Mouse (Mus musculus) heart, embryonic 11.5 days (tissue): Measurements from ENCODE around the gene Necab3. TPM values are rescaled to one million over a fixed set of nuclear protein-coding genes. Genes with fewer than 3 reads are reported as not detected.
A peak's percentile ranks its signal among the peaks of the same experiment; 100 is the strongest.

ENCODE experiments used
- ATAC-seq: fragments of 200-750 bp; cut with Nextera tagmentation; replicated peaks from 2 replicates; pipeline ENCODE4 v1.8.0; 2017; ENCODE audit warnings: moderate library complexity; ENCODE audit not compliant: insufficient number of reproducible peaks, low FRiP score, low TSS enrichment
- H3K27ac ChIP-seq: fragments of 300-500 bp; sonication (generic); 2 replicates; pipeline ENCODE4 v1.5.1; 2014; ENCODE audit warnings: mild to moderate bottlenecking, low read depth, low read length
- H3K27me3 ChIP-seq: fragments of 300-500 bp; sonication (generic); 2 replicates; pipeline ENCODE4 v1.6.1; 2014; ENCODE audit warnings: mild to moderate bottlenecking, low read length, mixed read lengths; ENCODE audit not compliant: control insufficient read depth, insufficient read depth
- H3K36me3 ChIP-seq: fragments of 300-500 bp; sonication (generic); 2 replicates; pipeline ENCODE4 v1.6.1; 2014; ENCODE audit warnings: mild to moderate bottlenecking, low read length, moderate library complexity, mixed read lengths; ENCODE audit not compliant: control insufficient read depth, insufficient read depth
- H3K4me1 ChIP-seq: fragments of 300-500 bp; sonication (generic); 2 replicates; pipeline ENCODE4 v1.6.1; 2014; ENCODE audit warnings: low read length; ENCODE audit not compliant: control insufficient read depth, insufficient read depth
- H3K4me2 ChIP-seq: fragments of 300-500 bp; sonication (generic); 2 replicates; pipeline ENCODE4 v1.6.1; 2014; ENCODE audit warnings: mild to moderate bottlenecking, moderate library complexity
- H3K4me3 ChIP-seq: fragments of 300-500 bp; sonication (generic); 2 replicates; pipeline ENCODE4 v1.5.1; 2014; ENCODE audit warnings: low read depth, low read length
- H3K9ac ChIP-seq: fragments of 300-500 bp; sonication (generic); 2 replicates; pipeline ENCODE4 v1.6.1; 2014; ENCODE audit warnings: mild to moderate bottlenecking, low read depth, low read length, moderate library complexity
- H3K9me3 ChIP-seq: fragments of 300-500 bp; sonication (generic); replicated peaks from 2 replicates; pipeline ENCODE4 v1.6.1; 2016; ENCODE audit warnings: low read length; ENCODE audit not compliant: control insufficient read depth
- WGBS: fragments of 180-500 bp; shearing (Covaris S2); extraction: QIAGEN DNeasy Blood & Tissue Kit; methylation state at CpG from one replicate; pipeline ENCODE4 v1.1.7; 2014; ENCODE audit not compliant: insufficient replicate concordance; 5-methylcytosine and 5-hydroxymethylcytosine counted together
- polyA plus RNA-seq: library from polyadenylated mRNA; unstranded; fragments of >200 nt; fragmentation: Nextera tagmentation; extraction: Ambion mirVana; gene quantifications from 2 replicates; pipeline ENCODE4 v1.2.1, GENCODE M21; 2014

Necab3 gene
- polyA plus RNA-seq, 1 experiment from 2014 or later: 1.2 TPM

DNA sequence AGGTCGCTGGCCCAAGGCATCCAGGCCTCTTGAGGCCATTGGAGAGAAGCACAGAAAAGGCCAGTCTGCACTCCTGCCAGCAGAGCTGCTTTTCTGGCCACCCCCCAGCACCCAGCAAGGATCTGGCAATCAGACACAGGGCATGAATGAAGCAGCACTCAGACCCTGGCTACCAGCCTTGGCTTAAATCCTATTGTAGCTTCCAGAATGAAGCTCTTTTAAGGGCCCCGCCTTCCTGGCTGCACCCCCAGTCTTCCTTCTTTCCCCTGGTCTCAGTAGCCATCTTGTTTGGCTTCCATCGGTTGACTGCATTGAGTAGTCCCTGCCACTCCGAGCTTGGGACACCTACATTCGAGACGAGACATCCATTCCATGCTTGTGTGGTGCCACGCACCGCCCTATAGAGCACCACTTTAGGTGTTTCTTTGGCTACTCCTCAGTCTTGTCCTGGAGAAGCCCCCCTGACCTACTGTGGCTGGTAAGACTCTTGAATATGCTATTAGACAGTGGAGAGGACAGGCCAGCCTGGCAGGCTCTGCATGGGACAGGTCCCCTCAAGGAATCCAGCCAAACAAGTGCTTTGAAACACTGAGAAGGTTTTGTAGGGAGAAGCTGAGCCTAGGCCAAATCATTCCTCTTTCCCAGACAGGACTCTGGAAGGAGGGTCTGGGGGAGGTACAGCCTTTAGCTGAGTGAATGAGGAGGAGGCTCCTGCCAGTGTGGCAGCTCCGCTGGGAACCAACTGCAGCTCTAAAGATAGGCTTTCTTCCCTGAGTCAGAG lies 14.9 kb downstream of the Necab3 start:
- Histone ChIP-seq H3K9ac (no peak overlapping the region), H3K27me3 (no peaks in the 10 kb centered on the region), H3K4me3 (no peak overlapping the region), H3K4me2 (no peak overlapping the region), H3K9me3 (no peaks in the 10 kb centered on the region), H3K4me1 (0 out of 2 replicates have a peak, but pooled peaks cover 3% of the 10 kb centered on the region), H3K36me3 (no peaks in the 10 kb centered on the region), H3K27ac (no peak overlapping the region)
- 80% methylated on average over 9 of the region's 9 CpGs for WGBS
- ATAC-seq: no peak

DNA sequence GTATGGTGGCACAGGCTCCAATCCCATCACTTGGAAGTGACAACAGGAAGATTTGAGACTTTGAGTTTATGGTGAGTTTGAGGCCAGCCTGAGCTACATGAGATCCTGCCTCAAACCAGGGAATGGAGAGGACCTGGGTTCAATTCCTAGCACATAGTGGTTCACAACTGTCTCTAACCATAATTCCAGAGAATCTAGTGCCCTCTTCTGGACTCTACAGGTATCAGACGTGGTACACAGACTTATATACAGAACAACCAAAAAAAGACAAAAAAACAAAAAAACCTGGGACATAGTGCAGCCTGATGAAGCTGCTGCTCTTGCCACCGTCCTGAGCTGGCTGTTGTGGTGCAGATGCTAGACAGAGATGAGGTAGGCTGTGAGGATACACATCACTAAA lies 17.1 kb downstream of the Necab3 start:
- no peak overlapping the region for H3K27ac ChIP-seq
- H3K36me3 ChIP-seq: no peaks in the 10 kb centered on the region
- H3K4me2 ChIP-seq: no peak overlapping the region
- no peak overlapping the region for H3K4me3 ChIP-seq
- ATAC-seq: no peak
- no peaks in the 10 kb centered on the region for H3K27me3 ChIP-seq
- 0 out of 2 replicates have a peak, but pooled peaks cover 4% of the 10 kb centered on the region for H3K4me1 ChIP-seq
- H3K9me3 ChIP-seq: no peaks in the 10 kb centered on the region
- WGBS: 76% methylated on average over 2 of the region's 2 CpGs
- no peak overlapping the region for H3K9ac ChIP-seq

- no peaks in the 10 kb centered on the region for H3K9me3 ChIP-seq
- peaks cover 4% of the 10 kb centered on the region; the same call in 1 of the 2 replicates for H3K36me3 ChIP-seq
- no peak for ATAC-seq
- H3K27me3 ChIP-seq: no peaks in the 10 kb centered on the region
- H3K27ac ChIP-seq: no peak overlapping the region
- WGBS: 73% methylated on average over 3 of the region's 3 CpGs
- H3K4me1 ChIP-seq: 0 out of 2 replicates have a peak, but pooled peaks cover 4% of the 10 kb centered on the region
- H3K9ac ChIP-seq: no peak overlapping the region
- H3K4me2 ChIP-seq: no peak overlapping the region
- no peak overlapping the region for H3K4me3 ChIP-seq
Measured at GRCm38 (mm10) chr2:154539720-154540119, 19.0 kb downstream of the Necab3 start.

- Histone ChIP-seq H3K4me2 (no peak overlapping the region), H3K4me3 (no peak overlapping the region), H3K9me3 (no peaks in the 10 kb centered on the region), H3K36me3 (peaks cover 4% of the 10 kb centered on the region; the same call in 1 of the 2 replicates), H3K27me3 (no peaks in the 10 kb centered on the region), H3K27ac (no peak overlapping the region), H3K4me1 (0 out of 2 replicates have a peak, but pooled peaks cover 4% of the 10 kb centered on the region), H3K9ac (no peak overlapping the region)
- ATAC-seq: no peak
- 27% methylated on average over 3 of the region's 3 CpGs for WGBS
Measured at GRCm38 (mm10) chr2:154538710-154539109, 20.0 kb downstream of the Necab3 start.

- Histone ChIP-seq H3K27ac (no peak overlapping the region), H3K27me3 (no peaks in the 10 kb centered on the region), H3K4me2 (no peak overlapping the region), H3K4me3 (no peak overlapping the region), H3K9ac (no peak overlapping the region), H3K36me3 (peaks cover 4% of the 10 kb centered on the region; the same call in 1 of the 2 replicates), H3K9me3 (no peaks in the 10 kb centered on the region), H3K4me1 (0 out of 2 replicates have a peak, but pooled peaks cover 4% of the 10 kb centered on the region)
- ATAC-seq: no peak
- 67% methylated on average over 2 of the region's 2 CpGs for WGBS
Measured at GRCm38 (mm10) chr2:154538310-154538709, 20.4 kb downstream of the Necab3 start.

GRCm38 (mm10) chr2:154534704-154535270 lies 23.9 kb downstream of the Necab3 start:
- peaks cover 11% of the 10 kb centered on the region for H3K36me3 ChIP-seq

GRCm38 (mm10) chr2:154532888-154533287 lies 25.8 kb downstream of the Necab3 start:
- WGBS: 65% methylated on average over 3 of the region's 3 CpGs

More at GRCm38 (mm10) chr2:154534704-154535270, 23.9 kb downstream of the Necab3 start:
- H3K9me3 ChIP-seq: no peaks in the 10 kb centered on the region
- ATAC-seq: peak; percentile 57; the same call in 1 of the 2 replicates
- H3K4me2 ChIP-seq: no peak overlapping the region
- no peak overlapping the region for H3K9ac ChIP-seq
- 0 out of 2 replicates have a peak, but pooled peaks cover 4% of the 10 kb centered on the region for H3K4me1 ChIP-seq
- no peaks in the 10 kb centered on the region for H3K27me3 ChIP-seq
- 68% methylated on average over 12 of the region's 12 CpGs for WGBS
- no peak overlapping the region for H3K4me3 ChIP-seq
- no peak overlapping the region for H3K27ac ChIP-seq

GRCm38 (mm10) chr2:154526531-154526930 lies 32.2 kb downstream of the Necab3 start:
- Histone ChIP-seq H3K4me1 (no peaks in the 10 kb centered on the region), H3K4me3 (no peak overlapping the region), H3K27me3 (no peaks in the 10 kb centered on the region), H3K9ac (no peak overlapping the region), H3K4me2 (no peak overlapping the region), H3K9me3 (no peaks in the 10 kb centered on the region), H3K27ac (no peak overlapping the region), H3K36me3 (peaks cover 28% of the 10 kb centered on the region)
- ATAC-seq: no peak
- 77% methylated on average over 3 of the region's 3 CpGs for WGBS

More at GRCm38 (mm10) chr2:154532888-154533287, 25.8 kb downstream of the Necab3 start:
- Histone ChIP-seq H3K27me3 (no peaks in the 10 kb centered on the region), H3K4me1 (no peaks in the 10 kb centered on the region), H3K4me2 (no peak overlapping the region), H3K9ac (no peak overlapping the region), H3K27ac (no peak overlapping the region), H3K4me3 (no peak overlapping the region), H3K9me3 (no peaks in the 10 kb centered on the region), H3K36me3 (peaks cover 21% of the 10 kb centered on the region)
- no peak for ATAC-seq
